Mouse (Mus musculus) limb, embryonic 10.5 days (tissue): ENCODE measurements around the gene Rab4b. TPM values are rescaled to one million over a fixed set of nuclear protein-coding genes. Genes with fewer than 3 reads are reported as not detected.

ENCODE experiments used
- DNase-seq: peaks from one replicate; pipeline ENCODE4 v3.0.0-alpha.2; 2017; ENCODE audit warnings: low spot score
- H3K27ac ChIP-seq: fragments of 300-500 bp; sonication (generic); 2 replicates; pipeline ENCODE4 v1.5.1; 2016; ENCODE audit warnings: mild to moderate bottlenecking
- H3K27me3 ChIP-seq: fragments of 300-500 bp; sonication (generic); 2 replicates; pipeline ENCODE4 v1.6.1; 2016; ENCODE audit warnings: low read depth, mild to moderate bottlenecking; ENCODE audit not compliant: poor library complexity, severe bottlenecking
- H3K36me3 ChIP-seq: fragments of 300-500 bp; sonication (generic); 2 replicates; pipeline ENCODE4 v1.6.1; 2016; ENCODE audit warnings: mild to moderate bottlenecking, moderate library complexity
- H3K4me1 ChIP-seq: fragments of 300-500 bp; sonication (generic); 2 replicates; pipeline ENCODE4 v1.6.1; 2016
- H3K4me3 ChIP-seq: fragments of 300-500 bp; sonication (generic); 2 replicates; pipeline ENCODE4 v1.5.1; 2016; ENCODE audit warnings: mild to moderate bottlenecking, moderate library complexity
- H3K9me3 ChIP-seq: fragments of 300-500 bp; sonication (generic); replicated peaks from 2 replicates; pipeline ENCODE4 v1.6.1; 2016; ENCODE audit warnings: mild to moderate bottlenecking
- WGBS: fragments of 180-500 bp; shearing (Covaris S2); methylation state at CpG from one replicate; pipeline ENCODE4 v1.1.7; 2016; 5-methylcytosine and 5-hydroxymethylcytosine counted together
- polyA plus RNA-seq: library from polyadenylated mRNA; unstranded; fragments of >200 nt; fragmentation: Nextera tagmentation; extraction: Ambion mirVana; gene quantifications from 2 replicates; pipeline ENCODE4 v1.2.1, GENCODE M21; 2016

The Rab4b gene
- polyA plus RNA-seq, result 59.8 and 67.0 TPM in 2 replicates

DNA sequence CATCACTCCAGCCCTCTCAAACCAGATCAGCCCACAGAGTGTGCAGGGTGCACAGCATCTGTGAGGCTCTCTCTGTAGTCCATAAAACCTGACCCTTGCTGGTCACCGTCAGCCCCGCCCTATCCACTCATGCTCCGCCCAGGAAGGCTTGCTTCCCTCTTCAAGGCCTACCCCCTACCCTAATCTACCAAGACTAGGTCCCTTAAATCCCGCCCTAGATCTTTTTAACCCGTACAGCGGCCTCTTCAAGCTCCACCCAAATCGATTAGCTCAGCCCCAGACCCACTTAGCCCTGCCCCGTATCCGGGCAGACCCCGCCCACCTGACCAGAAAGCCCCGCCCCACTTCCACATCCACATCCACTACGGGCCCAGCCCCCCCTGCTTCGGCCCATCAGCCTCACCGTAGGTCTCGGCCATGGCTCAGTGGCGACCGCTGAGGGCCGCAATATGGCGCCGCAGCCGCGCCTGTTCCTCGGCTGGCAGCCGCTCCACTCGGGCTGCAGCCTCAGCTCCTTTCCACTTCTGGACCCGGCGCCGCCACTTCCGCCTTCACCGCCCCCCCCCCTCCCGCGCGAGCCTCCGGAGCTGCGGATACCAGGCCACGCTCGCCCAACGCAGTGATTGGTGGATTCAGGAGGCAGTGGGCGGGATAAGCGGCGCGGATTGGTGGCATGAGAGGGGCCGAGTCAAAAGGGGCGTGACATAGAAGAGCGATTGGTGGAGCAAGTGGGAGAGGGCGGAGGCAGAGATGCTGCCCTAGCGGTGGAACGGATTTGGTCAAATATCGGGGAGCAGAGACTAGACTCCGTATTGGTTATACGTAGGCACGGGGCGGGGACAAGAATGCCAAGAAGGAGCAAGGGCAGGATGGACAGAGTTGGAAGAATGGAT is at the start of gene Rab4b:
Gene Rab4b (minus strand): TSS at position 573 of the 893 bp plus-strand sequence.
- WGBS, result under 1% methylated on average over 52 of the region's 53 CpGs
- Histone ChIP-seq H3K9me3 (no peaks in the 10 kb centered on the region), H3K4me1 (peaks cover 11% of the 10 kb centered on the region; the same call in 1 of the 2 replicates), H3K27me3 (no peaks in the 10 kb centered on the region), H3K36me3 (peaks cover 31% of the 10 kb centered on the region), H3K4me3 (peak within 1 kb of the TSS; percentile 68), H3K27ac (peak within 1 kb of the TSS; percentile 90)
- peak; percentile 98 for DNase-seq

- under 1% methylated on average over 49 of the region's 49 CpGs for WGBS
- H3K4me1 ChIP-seq, result peaks cover 43% of the 10 kb centered on the region
Measured at GRCm38 (mm10) chr7:27228281-27228821, 49.7 kb upstream of the Rab4b start, which contains the start of gene Itpkc. Itpkc (minus strand) TSS chr7:27228661.

DNA sequence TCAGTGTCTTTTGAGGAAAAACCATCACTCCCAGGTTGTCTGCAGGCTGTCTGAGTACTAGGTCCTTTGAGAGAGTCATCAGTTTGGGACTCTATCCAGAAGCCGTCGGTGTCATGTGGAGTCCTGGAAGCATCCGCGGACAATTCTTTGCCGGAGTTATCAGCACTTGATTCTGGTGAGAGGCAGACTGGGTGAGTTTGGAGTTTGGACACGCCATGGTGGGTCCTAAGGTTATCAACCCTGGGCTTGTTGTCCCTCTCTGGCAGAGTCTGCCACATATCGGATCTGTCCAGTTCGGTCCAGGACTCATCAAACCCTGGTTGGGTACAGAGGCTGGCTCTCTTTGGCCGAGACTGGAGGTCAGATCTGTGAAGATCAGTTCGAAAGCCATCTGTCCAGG is 49.0 kb upstream of the Rab4b start:
- Histone ChIP-seq H3K36me3 (peaks cover 7% of the 10 kb centered on the region), H3K9me3 (no peaks in the 10 kb centered on the region), H3K27ac (peak overlapping the region; percentile 92), H3K4me1 (peaks cover 41% of the 10 kb centered on the region), H3K27me3 (no peaks in the 10 kb centered on the region), H3K4me3 (peak overlapping the region; percentile 88)
- 7% methylated on average over 10 of the region's 10 CpGs for WGBS
- DNase-seq, result no peak

More at GRCm38 (mm10) chr7:27228281-27228821, 49.7 kb upstream of the Rab4b start, which contains the start of gene Itpkc:
- H3K27ac ChIP-seq, result peak within 1 kb of the TSS; percentile 92
- no peaks in the 10 kb centered on the region for H3K9me3 ChIP-seq
- no peaks in the 10 kb centered on the region for H3K36me3 ChIP-seq
- peak within 1 kb of the TSS; percentile 88 for H3K4me3 ChIP-seq
- DNase-seq, result peak; percentile 98
- no peaks in the 10 kb centered on the region for H3K27me3 ChIP-seq

DNA sequence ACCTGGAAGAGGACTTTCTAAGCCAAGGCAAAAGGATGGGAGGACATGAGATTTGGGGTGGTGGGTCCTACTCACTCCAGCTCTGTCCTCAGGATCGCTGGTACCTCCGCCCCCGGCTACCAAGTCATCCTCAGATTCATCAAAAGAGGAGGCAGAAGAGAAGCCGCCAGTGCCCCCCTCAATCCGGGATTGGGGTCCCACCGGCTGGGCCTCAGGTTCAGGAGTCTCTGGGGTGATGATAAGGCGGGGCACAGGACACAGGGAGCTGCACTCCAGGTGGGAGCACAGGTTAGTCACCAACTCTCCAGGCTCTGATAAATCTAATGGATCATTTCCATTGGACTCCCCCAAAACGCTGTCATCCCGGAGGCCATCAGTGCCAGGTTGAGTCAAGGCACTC is 48.6 kb upstream of the Rab4b start:
- Histone ChIP-seq H3K4me1 (peaks cover 41% of the 10 kb centered on the region), H3K27ac (0 out of 2 replicates have a peak overlapping the region, but pooled peaks have one; percentile 14), H3K4me3 (peak overlapping the region; percentile 88), H3K9me3 (no peaks in the 10 kb centered on the region), H3K27me3 (no peaks in the 10 kb centered on the region), H3K36me3 (peaks cover 11% of the 10 kb centered on the region)
- 35% methylated on average over 9 of the region's 9 CpGs for WGBS
- no peak for DNase-seq

DNA sequence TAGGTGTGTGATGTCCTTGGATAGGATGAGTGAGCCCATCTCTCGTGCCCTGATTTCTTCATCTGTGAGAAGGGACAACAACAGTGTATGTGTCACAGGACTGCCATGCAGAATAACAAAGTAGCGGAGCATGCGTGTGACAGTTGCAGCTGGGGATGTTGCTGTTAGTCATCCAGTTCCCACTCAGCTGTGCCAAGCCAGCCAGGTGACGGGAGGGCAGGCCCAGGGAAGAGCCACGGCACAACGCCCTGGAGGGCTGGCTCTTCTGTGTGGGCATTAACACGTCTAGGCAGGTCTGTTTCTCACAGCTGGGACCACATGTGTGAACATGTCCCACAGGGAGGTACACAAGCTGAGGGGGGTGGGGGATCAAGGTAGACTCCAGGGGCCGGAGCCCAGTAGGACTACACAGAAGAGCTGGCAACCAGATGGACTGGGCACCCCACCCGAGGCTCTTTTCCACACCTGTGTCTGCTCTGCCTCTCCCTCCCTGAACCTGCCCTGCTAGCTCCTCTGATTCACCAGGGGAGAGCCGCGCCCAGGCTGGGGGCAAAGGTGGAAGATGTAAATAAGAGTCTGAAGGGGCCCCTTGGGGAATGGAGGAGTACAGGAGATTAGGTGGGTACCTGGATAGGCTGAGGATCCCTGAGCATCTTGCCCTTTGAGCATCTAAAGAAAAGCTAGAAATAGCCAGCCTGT is 46.3 kb upstream of the Rab4b start:
- Histone ChIP-seq H3K36me3 (peaks cover 17% of the 10 kb centered on the region), H3K4me1 (peaks cover 41% of the 10 kb centered on the region), H3K4me3 (0 out of 2 replicates have a peak overlapping the region, but pooled peaks have one; percentile 13), H3K9me3 (no peaks in the 10 kb centered on the region), H3K27me3 (no peaks in the 10 kb centered on the region), H3K27ac (no peak overlapping the region)
- DNase-seq, result no peak
- WGBS, result 81% methylated on average over 11 of the region's 11 CpGs

GRCm38 (mm10) chr7:27222538-27222937 is 43.8 kb upstream of the Rab4b start:
- no peaks in the 10 kb centered on the region for H3K9me3 ChIP-seq
- peaks cover 38% of the 10 kb centered on the region for H3K36me3 ChIP-seq
- WGBS, result 83% methylated on average over 1 of the region's 1 CpGs
- DNase-seq, result no peak
- H3K4me1 ChIP-seq, result peaks cover 37% of the 10 kb centered on the region
- no peak overlapping the region for H3K4me3 ChIP-seq
- H3K27ac ChIP-seq, result no peak overlapping the region
- no peaks in the 10 kb centered on the region for H3K27me3 ChIP-seq

DNA sequence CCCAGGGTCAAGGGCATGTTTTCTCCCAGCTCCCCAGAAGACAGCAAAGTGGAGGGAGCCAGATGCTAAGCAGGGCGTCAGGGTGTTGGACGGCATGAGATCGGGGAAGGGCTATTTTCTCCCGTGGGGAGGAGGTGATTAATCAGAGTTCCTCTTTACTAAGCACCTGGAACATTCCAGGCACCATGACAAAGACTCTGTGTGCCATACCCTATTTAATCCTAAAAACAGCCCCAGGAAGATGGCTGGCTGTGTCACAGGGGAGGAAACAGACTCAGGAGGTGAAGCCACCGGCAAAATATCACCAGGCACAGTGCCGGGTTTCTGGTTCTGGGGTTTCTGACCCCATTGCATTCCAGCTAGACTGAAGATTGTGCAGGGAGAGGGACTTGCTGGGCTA is 43.2 kb upstream of the Rab4b start:
- H3K4me3 ChIP-seq, result no peak overlapping the region
- 81% methylated on average over 6 of the region's 6 CpGs for WGBS
- no peak for DNase-seq
- H3K27me3 ChIP-seq, result no peaks in the 10 kb centered on the region
- H3K9me3 ChIP-seq, result no peaks in the 10 kb centered on the region
- H3K4me1 ChIP-seq, result peaks cover 31% of the 10 kb centered on the region
- no peak overlapping the region for H3K27ac ChIP-seq
- peaks cover 43% of the 10 kb centered on the region for H3K36me3 ChIP-seq

DNA sequence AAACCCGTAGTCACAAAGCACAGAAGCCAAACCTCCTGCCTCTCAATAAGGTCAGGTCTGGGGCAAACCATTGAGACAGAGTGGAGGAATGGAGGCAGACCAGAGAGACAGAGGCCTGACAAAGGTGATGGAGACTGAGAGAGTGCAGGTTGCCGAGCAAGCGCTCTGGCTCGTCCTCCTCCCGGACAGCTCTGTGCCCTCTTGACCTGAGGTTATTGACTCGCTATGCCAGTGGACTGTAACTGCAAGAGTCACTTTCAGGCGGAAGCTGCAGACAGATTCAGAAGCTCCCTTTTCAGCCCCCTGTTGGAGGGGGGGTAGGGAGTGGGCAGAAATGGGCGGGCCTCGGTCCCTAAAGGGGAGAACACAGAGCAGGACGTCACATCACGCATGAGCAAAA is 41.2 kb upstream of the Rab4b start:
- H3K9me3 ChIP-seq, result no peaks in the 10 kb centered on the region
- H3K4me1 ChIP-seq, result peaks cover 11% of the 10 kb centered on the region
- no peaks in the 10 kb centered on the region for H3K27me3 ChIP-seq
- 76% methylated on average over 11 of the region's 11 CpGs for WGBS
- DNase-seq, result no peak
- H3K4me3 ChIP-seq, result no peak overlapping the region
- no peak overlapping the region for H3K27ac ChIP-seq
- peaks cover 60% of the 10 kb centered on the region for H3K36me3 ChIP-seq

DNA sequence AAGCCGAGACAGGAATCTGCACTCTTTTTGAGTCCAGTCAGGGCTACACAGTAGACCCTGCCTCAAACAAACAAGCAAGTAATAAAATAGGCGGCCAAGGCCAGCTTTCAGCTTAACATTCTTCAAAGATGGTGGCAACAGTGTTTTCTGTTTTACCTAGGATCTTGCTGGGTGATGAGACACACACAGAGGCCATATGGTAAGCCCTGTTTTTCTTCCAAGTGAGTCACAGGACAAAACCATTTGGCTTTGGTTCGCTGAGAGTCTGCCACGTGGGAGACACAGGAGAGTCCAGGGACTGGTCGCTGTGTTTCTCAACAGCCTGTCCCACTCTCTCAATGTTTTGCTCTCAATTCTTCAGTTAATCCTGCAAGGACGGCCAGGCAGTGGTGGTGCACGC is 39.9 kb upstream of the Rab4b start:
- 83% methylated on average over 7 of the region's 7 CpGs for WGBS
- no peaks in the 10 kb centered on the region for H3K9me3 ChIP-seq
- peaks cover 70% of the 10 kb centered on the region for H3K36me3 ChIP-seq

GRCm38 (mm10) chr7:27212626-27213025 is 33.9 kb upstream of the Rab4b start:
- DNase-seq, result no peak
- H3K4me1 ChIP-seq, result no peaks in the 10 kb centered on the region
- H3K9me3 ChIP-seq, result no peaks in the 10 kb centered on the region
- no peak overlapping the region for H3K27ac ChIP-seq
- no peaks in the 10 kb centered on the region for H3K27me3 ChIP-seq
- H3K4me3 ChIP-seq, result no peak overlapping the region
- 96% methylated on average over 2 of the region's 2 CpGs for WGBS
- H3K36me3 ChIP-seq, result peaks cover 91% of the 10 kb centered on the region

More for the DNA sequence above, 39.9 kb upstream of the Rab4b start:
- H3K4me3 ChIP-seq, result no peak overlapping the region
- DNase-seq, result no peak
- H3K4me1 ChIP-seq, result no peaks in the 10 kb centered on the region
- no peak overlapping the region for H3K27ac ChIP-seq
- no peaks in the 10 kb centered on the region for H3K27me3 ChIP-seq

DNA sequence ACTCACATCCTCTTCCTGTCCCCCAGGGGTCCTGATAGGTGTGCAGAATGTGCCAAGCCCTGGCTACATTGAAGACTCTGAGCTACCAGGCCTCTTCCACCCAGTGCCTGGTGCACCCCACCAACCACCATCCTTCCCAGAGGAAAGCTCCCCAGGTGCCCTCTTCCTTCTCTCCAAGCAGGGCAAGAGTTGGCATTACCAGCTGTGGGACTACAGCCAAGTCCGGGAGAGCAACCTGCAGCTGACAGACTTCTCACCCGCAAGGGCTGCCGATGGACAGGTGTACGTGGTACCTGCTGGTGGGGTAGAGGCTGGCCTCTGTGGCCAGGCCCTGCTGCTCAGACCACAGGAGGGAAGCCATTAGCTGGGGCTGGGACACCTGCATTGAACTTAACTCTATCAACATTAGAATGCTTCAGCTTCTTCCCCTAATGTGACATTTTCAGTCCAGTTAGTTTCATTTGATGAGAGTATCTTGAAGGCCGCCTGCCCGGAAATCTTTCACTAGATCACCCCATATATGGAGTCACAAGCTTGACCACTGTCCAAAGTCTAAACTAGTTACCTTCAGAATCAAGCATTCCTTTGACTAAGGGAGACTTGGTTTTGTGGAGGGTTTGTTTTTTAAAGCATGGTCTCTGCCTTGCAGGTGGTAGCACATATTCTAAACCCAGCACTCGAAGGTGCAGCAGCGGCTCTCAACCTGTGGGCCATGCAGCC is 25.2 kb upstream of the Rab4b start:
- no peaks in the 10 kb centered on the region for H3K4me1 ChIP-seq
- peaks cover 79% of the 10 kb centered on the region for H3K36me3 ChIP-seq
- no peaks in the 10 kb centered on the region for H3K27me3 ChIP-seq
- no peak for DNase-seq
- H3K27ac ChIP-seq, result no peak overlapping the region
- no peaks in the 10 kb centered on the region for H3K9me3 ChIP-seq
- 96% methylated on average over 8 of the region's 8 CpGs for WGBS
- H3K4me3 ChIP-seq, result no peak overlapping the region

- Histone ChIP-seq H3K9me3 (no peaks in the 10 kb centered on the region), H3K36me3 (peaks cover 66% of the 10 kb centered on the region), H3K27ac (no peak overlapping the region), H3K4me3 (no peak overlapping the region), H3K27me3 (no peaks in the 10 kb centered on the region), H3K4me1 (peaks cover 19% of the 10 kb centered on the region)
- 93% methylated on average over 8 of the region's 8 CpGs for WGBS
- DNase-seq, result no peak
Measured at GRCm38 (mm10) chr7:27198779-27199178, 20.1 kb upstream of the Rab4b start.
